Comparison of ENCODE assay signal across 14 mouse cellular contexts in genomic region chr10:83946186-83947176, GRCm38 (mm10).
DNase-seq lines count a peak whose midpoint lies in the region; ATAC-seq and TF ChIP-seq lines count a peak whose summit lies in the region.
"Had no signal": no experiment of that assay in that cellular context is flagged by ENCODE, and none has a peak within 500 bp of the region (broad histone marks: within the 10 kb centered on the region; RNA-seq: fewer than 3 reads in every experiment).

No protein-coding gene starts in this region.

- no peak for TF ChIP-seq CTCF in lung, adult 2 months (IDR thresholded peaks at IDR 0.05; ENCODE audit: insufficient read depth, low read length)

- H3K4me2 ChIP-seq in liver, embryonic 16.5 days (ENCODE audit: low read depth, low read length), result no peak overlapping the region
- no peak overlapping the region for H3K4me2 ChIP-seq in hindbrain, embryonic 14.5 days (replicated peaks)
- H3K4me2 ChIP-seq: forebrain, embryonic 13.5 days; lung, embryonic 14.5 days had no signal

- H3K27ac ChIP-seq in liver, embryonic 16.5 days (ENCODE audit: low read length), result no peak overlapping the region
- H3K27ac ChIP-seq in hindbrain, embryonic 14.5 days, result no peak overlapping the region
- H3K27ac ChIP-seq: forebrain, embryonic 13.5 days had no signal

- H3K4me1 ChIP-seq in lung, adult 2 months (ENCODE audit: control insufficient read depth, insufficient read depth, low read length), result no peaks in the 10 kb centered on the region
- peaks cover 10% of the 10 kb centered on the region for H3K4me1 ChIP-seq in liver, embryonic 16.5 days (ENCODE audit: control insufficient read depth, low read depth, low read length)
- no peaks in the 10 kb centered on the region for H3K4me1 ChIP-seq in hindbrain, embryonic 14.5 days (replicated peaks; ENCODE audit: control insufficient read depth, insufficient read depth, low read length)
- H3K4me1 ChIP-seq: forebrain, embryonic 13.5 days had no signal

- no peaks in the 10 kb centered on the region for H3K36me3 ChIP-seq in liver, embryonic 16.5 days (ENCODE audit: control insufficient read depth, insufficient read depth)
- H3K36me3 ChIP-seq in hindbrain, embryonic 14.5 days (replicated peaks; ENCODE audit: control insufficient read depth, insufficient read depth), result no peaks in the 10 kb centered on the region

- TF ChIP-seq POLR2A in lung, adult 2 months (IDR thresholded peaks at IDR 0.05; ENCODE audit: borderline replicate concordance, extremely low read depth, low read depth, low read length), result no peak

- 60% methylated on average over 11 of the region's 11 CpGs for WGBS in lung, adult 2 months
- WGBS in liver, embryonic 16.5 days (ENCODE audit: insufficient replicate concordance), result 20% methylated on average over 11 of the region's 11 CpGs
- 85% methylated on average over 11 of the region's 11 CpGs for WGBS in hindbrain, embryonic 14.5 days

- no peaks in the 10 kb centered on the region for H3K9me3 ChIP-seq in liver, embryonic 16.5 days (replicated peaks; ENCODE audit: control insufficient read depth, low read length)
- H3K9me3 ChIP-seq in hindbrain, embryonic 14.5 days (ENCODE audit: control insufficient read depth, low read length), result no peaks in the 10 kb centered on the region
- H3K9me3 ChIP-seq: forebrain, embryonic 13.5 days had no signal

- no peak overlapping the region for H3K9ac ChIP-seq in liver, embryonic 16.5 days (ENCODE audit: low read depth, low read length)
- H3K9ac ChIP-seq in hindbrain, embryonic 14.5 days, result no peak overlapping the region
- H3K9ac ChIP-seq: forebrain, embryonic 13.5 days; lung, embryonic 14.5 days had no signal

- DNase-seq in lung, postnatal 36 days, result peak; percentile 49
- DNase-seq in lung, adult 2 months, result no peak
- DNase-seq in c-Kit-positive CD71-positive TER-119-positive erythroid progenitor cells, embryonic 14.5 days (ENCODE audit: low spot score), result peak; percentile 5
- DNase-seq in spleen, postnatal 36 days (ENCODE audit: low spot score in 2 of 2), result peak; percentile 71 to 77
- DNase-seq in thymus, postnatal 25 days, result no peak
- DNase-seq in hindbrain, embryonic 14.5 days (ENCODE audit: low spot score), result no peak
- DNase-seq in kidney, postnatal 10 days, result no peak
- DNase-seq: gastrocnemius, postnatal 14 days; heart, postnatal 10 days; kidney, adult 2 months; layer of hippocampus, postnatal 36 days; lung, embryonic 14.5 days had no signal

- ATAC-seq in liver, embryonic 16.5 days (ENCODE audit: low read depth), result peak; percentile 36
- no peak for ATAC-seq in hindbrain, embryonic 14.5 days (ENCODE audit: low FRiP score)
- ATAC-seq: forebrain, embryonic 13.5 days had no signal

- H3K27me3 ChIP-seq in liver, embryonic 16.5 days (ENCODE audit: control insufficient read depth, insufficient read depth, low read depth, low read length), result no peaks in the 10 kb centered on the region
- H3K27me3 ChIP-seq in hindbrain, embryonic 14.5 days (ENCODE audit: control insufficient read depth, insufficient read depth, low read length), result no peaks in the 10 kb centered on the region
- H3K27me3 ChIP-seq: forebrain, embryonic 13.5 days had no signal

- no peak overlapping the region for H3K4me3 ChIP-seq in lung, adult 2 months (replicated peaks; ENCODE audit: extremely low read depth, low read depth, low read length)
- no peak overlapping the region for H3K4me3 ChIP-seq in liver, embryonic 16.5 days (ENCODE audit: low read depth, low read length)
- no peak overlapping the region for H3K4me3 ChIP-seq in hindbrain, embryonic 14.5 days (replicated peaks; ENCODE audit: low read length)
- H3K4me3 ChIP-seq: forebrain, embryonic 13.5 days had no signal

Comparison
In these comparisons a context has a peak if more than half of its experiments do, and no peak if none do; other contexts are left out.
1. DNase-seq: peak in lung, postnatal 36 days (single experiment), c-Kit-positive CD71-positive TER-119-positive erythroid progenitor cells, embryonic 14.5 days (single experiment) and spleen, postnatal 36 days (2 of 2); none in lung, adult 2 months (single experiment), thymus, postnatal 25 days (single experiment), hindbrain, embryonic 14.5 days (single experiment) and kidney, postnatal 10 days (single experiment).